Mouse (Mus musculus) spleen, postnatal 0 days (tissue): ENCODE results near the gene Fance. TPM values are rescaled to one million over a fixed set of nuclear protein-coding genes. Genes with fewer than 3 reads are reported as not detected.

Source experiments
- polyA plus RNA-seq: library from polyadenylated mRNA; unstranded; fragments of >200 nt; fragmentation: Nextera tagmentation; extraction: Ambion mirVana; gene quantifications from 2 replicates; pipeline ENCODE4 v1.2.1, GENCODE M21; 2015

Gene Fance
- polyA plus RNA-seq: 17.0 and 17.4 TPM in 2 replicates

GRCm38 (mm10) chr17:28313212-28313879, at the start of gene Fance:
Gene Fance, plus strand, starts transcription at chr17:28313519.

GRCm38 (mm10) chr17:28328366-28328928, 15.1 kb downstream of the Fance start, which contains the start of gene Rpl10a:
Gene Rpl10a, plus strand, starts transcription at chr17:28328471.

GRCm38 (mm10) chr17:28350466-28351352, 37.4 kb downstream of the Fance start, which contains the start of gene Tead3:
Gene Tead3, minus strand, starts transcription at chr17:28350817.

GRCm38 (mm10) chr17:28365122-28365521, 51.8 kb downstream of the Fance start, which contains the start of gene Tulp1:
Gene Tulp1, minus strand, starts transcription at chr17:28365222.

Other genes starting within 250 kb of the Fance start
- 0.46 TPM in 2 replicates for gene Tcp11, start 232.9 kb upstream of the Fance start, polyA plus RNA-seq
- gene Scube3, start 171.4 kb upstream of the Fance start, polyA plus RNA-seq: 0.29 and 0.30 TPM in 2 replicates
- gene Zfp523, start 136.4 kb upstream of the Fance start, polyA plus RNA-seq: 8.0 and 9.5 TPM in 2 replicates
- gene Def6, start 105.7 kb upstream of the Fance start, polyA plus RNA-seq: 27.6 and 31.1 TPM in 2 replicates
- 1.5 and 1.6 TPM in 2 replicates for gene Ppard, start 80.8 kb upstream of the Fance start, polyA plus RNA-seq
- gene Rpl10a, start 15.0 kb downstream of the Fance start, polyA plus RNA-seq: 605 and 646 TPM in 2 replicates
- gene Tead3, start 37.3 kb downstream of the Fance start, polyA plus RNA-seq: 2.9 and 3.8 TPM in 2 replicates
- gene Tulp1, start 51.7 kb downstream of the Fance start, polyA plus RNA-seq: 1.8 and 2.1 TPM in 2 replicates
- 16.5 and 18.1 TPM in 2 replicates for gene Fkbp5, start 204.0 kb downstream of the Fance start, polyA plus RNA-seq
- not detected in 2 replicates for gene Armc12, start 217.3 kb downstream of the Fance start, polyA plus RNA-seq
- not detected in 2 replicates for gene Clpsl2, start 235.9 kb downstream of the Fance start, polyA plus RNA-seq
- gene Clps, start 247.2 kb downstream of the Fance start, polyA plus RNA-seq: 92.0 and 280 TPM in 2 replicates